Mouse (Mus musculus) mouse embryonic stem cell (cell line): ENCODE results near the gene Zfp78.

Experiments used
- in situ Hi-C, 2 experiments: fragments of 300-500 bp; cut with MboI; formaldehyde crosslinking; loops; 1 replicate in 1 of 2; 3 replicates in 1 of 2; pipeline ENCODE4 v1.14.3; 2019 to 2020; ENCODE audit warnings: low sequenced_read_pairs in 2 of 2, low pct_unique_long_range_greater_than_20kb in 1 of 2, mixed read lengths in 1 of 2; ENCODE audit not compliant: unreplicated experiment in 1 of 2

Zfp78 gene

GRCm38 (mm10) chr7:6378441-6378840, 15.4 kb downstream of the Zfp78 start:
- in situ Hi-C loops, result no loop called here

DNA sequence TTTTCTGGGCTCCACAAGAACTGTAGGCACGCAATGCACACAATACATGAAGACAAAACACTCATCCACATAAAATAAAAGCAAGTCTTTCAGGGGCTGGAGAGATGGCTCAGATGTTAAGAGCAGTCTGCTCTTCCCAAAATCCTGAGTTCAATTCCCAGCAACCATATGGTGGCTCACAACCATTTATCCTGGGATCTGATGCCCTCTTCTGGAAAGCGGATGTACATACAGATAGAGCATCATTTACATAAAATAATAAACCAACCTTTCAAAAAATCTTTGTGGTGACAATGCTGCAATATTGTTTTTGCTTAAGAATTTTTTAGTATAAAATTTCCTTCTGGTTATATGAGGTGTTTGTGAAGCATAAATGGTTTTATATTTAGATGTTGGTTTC, 18.4 kb downstream of the Zfp78 start:
- in situ Hi-C loops, result no loop called here

GRCm38 (mm10) chr7:6383044-6383455, 20.0 kb downstream of the Zfp78 start, which contains the start of gene Zfp28:
Zfp28 (plus strand) TSS chr7:6383295.
- in situ Hi-C loops, result no loop called here

GRCm38 (mm10) chr7:6384011-6384410, 20.9 kb downstream of the Zfp78 start:
- in situ Hi-C loops, result no loop called here

DNA sequence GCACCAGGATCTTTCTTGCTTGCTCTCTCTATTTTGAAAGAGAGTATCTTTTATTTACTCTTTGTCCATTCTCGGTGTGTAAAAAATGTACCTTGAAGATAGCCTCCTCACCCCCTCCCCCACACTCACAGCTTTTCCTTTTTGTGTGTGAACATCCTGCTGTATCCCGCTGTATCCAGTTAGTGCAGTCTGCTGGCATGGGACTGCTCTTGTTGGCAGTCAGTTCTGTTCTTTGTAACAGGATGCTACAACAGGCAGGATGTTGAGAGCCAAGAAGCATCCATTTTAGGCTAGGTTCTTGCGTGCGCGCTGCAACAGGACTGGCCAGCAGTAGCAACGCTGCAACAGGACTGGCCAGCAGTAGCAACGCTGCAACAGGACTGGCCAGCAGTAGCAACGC, 23.9 kb downstream of the Zfp78 start:
- in situ Hi-C loops, result no loop called here

DNA sequence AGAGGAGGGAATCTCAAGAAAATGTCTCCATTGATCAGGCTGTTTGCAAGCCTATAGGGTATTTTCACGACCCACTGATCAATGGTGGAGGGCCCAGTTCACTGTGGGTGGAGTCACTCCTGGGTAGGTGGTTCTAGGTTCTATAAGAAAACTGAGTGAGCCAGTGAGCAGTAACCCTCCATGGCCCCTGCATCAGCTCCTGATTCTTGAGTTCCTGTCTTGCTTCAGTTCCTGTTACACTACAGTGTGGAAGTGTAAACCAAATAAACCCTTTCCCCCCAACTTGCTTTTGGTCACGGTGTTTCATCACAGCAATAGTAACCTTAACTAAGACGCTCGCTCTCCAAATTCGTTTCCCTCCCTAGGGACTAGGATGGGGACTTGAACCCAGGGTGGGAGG, 25.9 kb downstream of the Zfp78 start:
- in situ Hi-C loops, result no loop called here

DNA sequence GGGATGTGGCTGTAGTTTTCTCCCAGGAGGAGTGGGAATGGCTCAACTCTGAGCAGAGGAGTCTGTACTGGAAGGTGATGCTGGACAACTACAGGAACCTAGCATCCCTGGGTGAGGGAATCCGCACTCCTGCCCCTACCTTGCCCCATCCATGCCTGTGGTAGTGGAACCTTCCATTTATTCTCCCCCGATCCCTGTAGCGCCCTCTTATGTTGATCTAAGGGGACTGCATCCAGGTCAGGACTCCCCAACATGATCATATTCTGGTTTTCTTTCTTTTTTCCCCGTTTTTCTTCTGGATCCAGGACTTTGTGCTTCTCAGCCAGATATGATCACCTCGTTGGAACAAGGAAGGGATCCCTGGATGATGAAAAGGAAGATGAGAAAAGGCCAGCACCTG, 26.4 kb downstream of the Zfp78 start:
- in situ Hi-C loops, result no loop called here

GRCm38 (mm10) chr7:6397996-6398975, 35.2 kb downstream of the Zfp78 start, which contains the start of gene Smim17:
Smim17 (plus strand) TSS chr7:6398715.
- in situ Hi-C loops, result no loop called here

DNA sequence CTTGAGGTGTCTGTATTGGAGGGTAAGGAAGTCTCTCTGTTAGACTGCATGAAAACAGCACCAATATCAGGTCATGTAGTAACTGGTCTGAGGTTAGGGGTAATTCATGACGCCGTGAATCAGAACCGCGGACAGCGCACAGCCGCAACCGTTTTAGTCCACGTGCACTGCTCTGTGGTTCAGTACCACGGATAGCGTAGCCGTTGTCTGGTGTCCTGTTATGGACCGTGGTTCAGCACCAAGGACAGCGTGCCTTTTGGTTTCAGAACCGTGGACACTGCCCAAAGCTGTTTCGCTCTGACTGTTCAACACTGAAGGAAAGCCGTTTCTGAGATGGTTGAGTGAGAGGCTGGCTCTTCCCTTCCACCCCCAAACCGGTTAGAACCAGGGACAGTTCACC, 47.0 kb downstream of the Zfp78 start, which contains the start of gene Gm20715:
Gm20715 (plus strand) TSS at position 235 of the 400 bp plus-strand sequence.
- in situ Hi-C loops, result loop anchor here in 1 of 2 experiments (10.0 kb wide), 1 partner anchor 55 kb away; no protein-coding TSS in a partner anchor

- in situ Hi-C loops, result loop anchor here in 1 of 2 experiments (10.0 kb wide), 1 partner anchor 60 kb away; no protein-coding TSS in a partner anchor
These were observed 51.8 kb downstream of the Zfp78 start for GRCm38 (mm10) chr7:6414626-6415441.

GRCm38 (mm10) chr7:6415442-6415787, 52.3 kb downstream of the Zfp78 start:
- in situ Hi-C loops, result loop anchor here in 1 of 2 experiments (10.0 kb wide), 1 partner anchor 61 kb away; no protein-coding TSS in a partner anchor

GRCm38 (mm10) chr7:6419894-6420293, 56.8 kb downstream of the Zfp78 start:
- in situ Hi-C loops, result loop anchor here (10.0 kb wide), 1 partner anchor 65 kb away; no protein-coding TSS in a partner anchor

- in situ Hi-C loops, result loop anchor here (10.0 to 25.0 kb wide), 4 partner anchors 75 to 508 kb away; partner anchors contain the start of gene Zim1 (in 1 of the 2)
These were observed 66.3 kb downstream of the Zfp78 start for GRCm38 (mm10) chr7:6429381-6429780.

GRCm38 (mm10) chr7:6430342-6430741, 67.3 kb downstream of the Zfp78 start:
- in situ Hi-C loops, result loop anchor here (5.0 to 25.0 kb wide), 5 partner anchors 73 to 507 kb away; partner anchors contain the start of genes Olfr1349 (in 1 of the 2) and Zim1 (in 1 of the 2)
